Mouse (Mus musculus) liver, adult 2 months (tissue): ENCODE results near the gene Creb5.

Experiments
- CTCF ChIP-seq: fragments of 200-500 bp; IDR thresholded peaks from 2 replicates; pipeline ENCODE4 v1.5.1; 2011; ENCODE audit warnings: low read depth, low read length, control low read depth
- POLR2A ChIP-seq: fragments of 200-500 bp; IDR thresholded peaks from 2 replicates; pipeline ENCODE4 v1.6.1; 2011; ENCODE audit warnings: low read length, control low read depth; ENCODE audit not compliant: insufficient read depth; ENCODE audit errors: extremely low read depth

DNA sequence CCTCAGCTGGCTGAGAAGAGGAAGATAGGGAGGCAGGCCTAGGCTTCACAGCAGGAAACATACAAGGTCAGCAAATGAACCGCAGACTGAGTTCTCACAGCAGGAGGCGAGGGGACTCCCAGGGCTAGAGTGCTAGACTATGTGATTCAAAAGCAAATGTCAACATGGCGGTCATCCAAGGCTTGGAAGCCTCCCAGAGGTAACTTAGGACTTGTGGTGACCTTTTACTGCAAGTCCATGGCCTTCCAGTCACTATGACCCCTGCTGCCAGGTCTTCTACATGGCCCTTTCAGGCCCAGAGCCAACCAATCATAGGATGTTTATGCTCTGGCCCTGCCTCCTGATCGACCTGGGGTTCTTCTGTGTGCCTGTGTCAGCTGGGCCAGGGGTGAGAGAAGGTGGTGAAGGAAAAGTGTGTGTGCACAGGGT, 209.3 kb downstream of the Creb5 start:
- no peak for TF ChIP-seq CTCF
- TF ChIP-seq POLR2A: no peak
